Mouse (Mus musculus): ENCODE measurements around the gene Cnr2. TPM values are rescaled to one million over a fixed set of nuclear protein-coding genes. Genes with fewer than 3 reads are reported as not detected.

Cnr2 gene
- polyA plus RNA-seq, 1 experiment: 0.38 TPM

- H3K36me3 ChIP-seq (ENCODE audit: control insufficient read depth, insufficient read depth, low read length): peaks cover 3% of the 10 kb centered on the region
- peak overlapping the region; percentile 99 for H3K27ac ChIP-seq (ENCODE audit: control insufficient read depth, insufficient read depth, low read depth, low read length)
- no peaks in the 10 kb centered on the region for H3K27me3 ChIP-seq (ENCODE audit: control insufficient read depth, insufficient read depth, low read length)
- no peak for TF ChIP-seq CTCF (IDR thresholded peaks at IDR 0.05; ENCODE audit: control insufficient read depth, insufficient read depth, insufficient replicate concordance, low read depth, low read length)
- no peak for TF ChIP-seq POLR2A (IDR thresholded peaks at IDR 0.05; ENCODE audit: control insufficient read depth, low read depth, low read length)
- H3K4me3 ChIP-seq (ENCODE audit: control insufficient read depth, low read depth, low read length): peak overlapping the region; percentile 96
- peaks cover 19% of the 10 kb centered on the region for H3K4me1 ChIP-seq (ENCODE audit: control insufficient read depth, insufficient read depth, low read length)
Measured at GRCm38 (mm10) chr4:135872589-135873391, 22.4 kb upstream of the Cnr2 start.

GRCm38 (mm10) chr4:135873526-135874202, 21.5 kb upstream of the Cnr2 start, which contains the start of gene Pnrc2:
Pnrc2 (minus strand) TSS chr4:135873850.
- peak; percentile 88 for TF ChIP-seq POLR2A (IDR thresholded peaks at IDR 0.05; ENCODE audit: control insufficient read depth, low read depth, low read length)
- TF ChIP-seq CTCF (IDR thresholded peaks at IDR 0.05; ENCODE audit: control insufficient read depth, insufficient read depth, insufficient replicate concordance, low read depth, low read length): no peak
- Histone ChIP-seq H3K27ac (ENCODE audit: control insufficient read depth, insufficient read depth, low read depth, low read length) (peak within 1 kb of the TSS; percentile 99), H3K4me1 (ENCODE audit: control insufficient read depth, insufficient read depth, low read length) (peaks cover 19% of the 10 kb centered on the region)

GRCm38 (mm10) chr4:135874564-135875535, 20.3 kb upstream of the Cnr2 start:
- peaks cover 3% of the 10 kb centered on the region for H3K36me3 ChIP-seq (ENCODE audit: control insufficient read depth, insufficient read depth, low read length)
- H3K4me1 ChIP-seq (ENCODE audit: control insufficient read depth, insufficient read depth, low read length): peaks cover 19% of the 10 kb centered on the region
- peak overlapping the region; percentile 96 for H3K4me3 ChIP-seq (ENCODE audit: control insufficient read depth, low read depth, low read length)
- H3K27me3 ChIP-seq (ENCODE audit: control insufficient read depth, insufficient read depth, low read length): no peaks in the 10 kb centered on the region
- TF ChIP-seq POLR2A (IDR thresholded peaks at IDR 0.05; ENCODE audit: control insufficient read depth, low read depth, low read length) (no peak), CTCF (IDR thresholded peaks at IDR 0.05; ENCODE audit: control insufficient read depth, insufficient read depth, insufficient replicate concordance, low read depth, low read length) (no peak)
- peak overlapping the region; percentile 94 for H3K27ac ChIP-seq (ENCODE audit: control insufficient read depth, insufficient read depth, low read depth, low read length)

More at GRCm38 (mm10) chr4:135873526-135874202, 21.5 kb upstream of the Cnr2 start, which contains the start of gene Pnrc2:
- Histone ChIP-seq H3K36me3 (ENCODE audit: control insufficient read depth, insufficient read depth, low read length) (peaks cover 3% of the 10 kb centered on the region), H3K27me3 (ENCODE audit: control insufficient read depth, insufficient read depth, low read length) (no peaks in the 10 kb centered on the region), H3K4me3 (ENCODE audit: control insufficient read depth, low read depth, low read length) (peak within 1 kb of the TSS; percentile 96)

- no peak overlapping the region; the same call in 1 of the 2 replicates for H3K4me3 ChIP-seq (ENCODE audit: control insufficient read depth, low read depth, low read length)
- no peak for TF ChIP-seq CTCF (IDR thresholded peaks at IDR 0.05; ENCODE audit: control insufficient read depth, insufficient read depth, insufficient replicate concordance, low read depth, low read length)
- no peak for TF ChIP-seq POLR2A (IDR thresholded peaks at IDR 0.05; ENCODE audit: control insufficient read depth, low read depth, low read length)
- no peaks in the 10 kb centered on the region for H3K27me3 ChIP-seq (ENCODE audit: control insufficient read depth, insufficient read depth, low read length)
- peak overlapping the region; percentile 90 for H3K27ac ChIP-seq (ENCODE audit: control insufficient read depth, insufficient read depth, low read depth, low read length)
- peaks cover 19% of the 10 kb centered on the region for H3K4me1 ChIP-seq (ENCODE audit: control insufficient read depth, insufficient read depth, low read length)
- H3K36me3 ChIP-seq (ENCODE audit: control insufficient read depth, insufficient read depth, low read length): peaks cover 3% of the 10 kb centered on the region
Measured at GRCm38 (mm10) chr4:135875546-135875945, 19.6 kb upstream of the Cnr2 start.

GRCm38 (mm10) chr4:135875991-135876582, 19.1 kb upstream of the Cnr2 start:
- no peaks in the 10 kb centered on the region for H3K27me3 ChIP-seq (ENCODE audit: control insufficient read depth, insufficient read depth, low read length)
- H3K27ac ChIP-seq (ENCODE audit: control insufficient read depth, insufficient read depth, low read depth, low read length): peak overlapping the region; percentile 90
- H3K36me3 ChIP-seq (ENCODE audit: control insufficient read depth, insufficient read depth, low read length): peaks cover 3% of the 10 kb centered on the region
- TF ChIP-seq CTCF (IDR thresholded peaks at IDR 0.05; ENCODE audit: control insufficient read depth, insufficient read depth, insufficient replicate concordance, low read depth, low read length): no peak
- TF ChIP-seq POLR2A (IDR thresholded peaks at IDR 0.05; ENCODE audit: control insufficient read depth, low read depth, low read length): no peak
- peak overlapping the region; percentile 57 for H3K4me3 ChIP-seq (ENCODE audit: control insufficient read depth, low read depth, low read length)
- peaks cover 19% of the 10 kb centered on the region for H3K4me1 ChIP-seq (ENCODE audit: control insufficient read depth, insufficient read depth, low read length)

- Histone ChIP-seq H3K4me3 (ENCODE audit: control insufficient read depth, low read depth, low read length) (peak overlapping the region; percentile 57), H3K4me1 (ENCODE audit: control insufficient read depth, insufficient read depth, low read length) (peaks cover 19% of the 10 kb centered on the region), H3K27ac (ENCODE audit: control insufficient read depth, insufficient read depth, low read depth, low read length) (peak overlapping the region; percentile 90), H3K36me3 (ENCODE audit: control insufficient read depth, insufficient read depth, low read length) (peaks cover 3% of the 10 kb centered on the region), H3K27me3 (ENCODE audit: control insufficient read depth, insufficient read depth, low read length) (no peaks in the 10 kb centered on the region)
- peak; percentile 32; the same call in 1 of the 2 replicates for TF ChIP-seq POLR2A (IDR thresholded peaks at IDR 0.05; ENCODE audit: control insufficient read depth, low read depth, low read length)
- no peak for TF ChIP-seq CTCF (IDR thresholded peaks at IDR 0.05; ENCODE audit: control insufficient read depth, insufficient read depth, insufficient replicate concordance, low read depth, low read length)
Measured at GRCm38 (mm10) chr4:135876583-135877020, 18.6 kb upstream of the Cnr2 start.
